25 mouse cellular contexts compared by ENCODE assay signal in genomic region chr8:95661575-95661974, GRCm38 (mm10). TPM values are rescaled to one million over a fixed set of nuclear protein-coding genes. Genes with fewer than 3 reads are reported as not detected.
A peak's percentile ranks its signal among the peaks of the same experiment; 100 is the strongest.
DNase-seq lines count a peak whose midpoint lies in the region; ATAC-seq lines count a peak whose summit lies in the region.
"Had no signal": no experiment of that assay in that cellular context is flagged by ENCODE, and none has a peak within 500 bp of the region (broad histone marks: within the 10 kb centered on the region; RNA-seq: fewer than 3 reads in every experiment).

No protein-coding gene starts in this region.

- ATAC-seq in forebrain, embryonic 11.5 days (replicated peaks; ENCODE audit: low FRiP score), result no peak
- ATAC-seq in forebrain, embryonic 12.5 days (ENCODE audit: low FRiP score), result no peak
- peak; percentile 93 for ATAC-seq in frontal cortex, adult (ENCODE audit: low TSS enrichment)
- no peak for ATAC-seq in midbrain, embryonic 14.5 days (ENCODE audit: low FRiP score, low TSS enrichment)
- ATAC-seq: activated CD4-positive, CD25-positive, alpha-beta regulatory T cell, adult 4 months; CD4-positive, CD25-positive, alpha-beta regulatory T cell, adult 4 months; forebrain, embryonic 14.5 days; forebrain, embryonic 16.5 days; Patski had no signal

- H3K27me3 ChIP-seq in forebrain, embryonic 11.5 days (ENCODE audit: control insufficient read depth, insufficient read depth, low read length), result no peaks in the 10 kb centered on the region
- H3K27me3 ChIP-seq in forebrain, embryonic 12.5 days, result no peaks in the 10 kb centered on the region
- no peaks in the 10 kb centered on the region for H3K27me3 ChIP-seq in midbrain, embryonic 14.5 days (ENCODE audit: control insufficient read depth, insufficient read depth, low read length)
- H3K27me3 ChIP-seq: CH12.LX; embryonic facial prominence, embryonic 12.5 days had no signal

- H3K4me1 ChIP-seq in forebrain, embryonic 11.5 days (replicated peaks; ENCODE audit: control insufficient read depth, insufficient read depth, low read length), result no peaks in the 10 kb centered on the region; the same call in 1 of the 2 replicates
- H3K4me1 ChIP-seq in forebrain, embryonic 12.5 days, result no peaks in the 10 kb centered on the region; the same call in 1 of the 2 replicates
- H3K4me1 ChIP-seq in midbrain, embryonic 14.5 days (ENCODE audit: control insufficient read depth, insufficient read depth, low read length), result no peaks in the 10 kb centered on the region
- H3K4me1 ChIP-seq: embryonic facial prominence, embryonic 12.5 days had no signal

- peak; percentile 42 for DNase-seq in forebrain, embryonic 11.5 days (ENCODE audit: low spot score)
- no peak for DNase-seq in frontal cortex, postnatal 10 days (ENCODE audit: low spot score in 2 of 2)
- DNase-seq in brain, adult 2 months (ENCODE audit: low read depth, low spot score), result peak; percentile 62
- no peak for DNase-seq in midbrain, embryonic 14.5 days
- DNase-seq: adrenal gland, adult 8-10 months; adrenal gland, postnatal 14 days; adrenal gland, postnatal 36 days; B cell, adult 2 months; cerebellum, adult 11 months; cerebellum, adult 18-20 months; cerebellum, adult 8-10 months; cerebellum, adult 9-11 months; cerebellum, postnatal 14 days; cerebellum, postnatal 36 days had no signal

- H3K36me3 ChIP-seq in forebrain, embryonic 11.5 days (ENCODE audit: control insufficient read depth, insufficient read depth, low read length), result no peaks in the 10 kb centered on the region
- no peaks in the 10 kb centered on the region for H3K36me3 ChIP-seq in forebrain, embryonic 12.5 days (replicated peaks)
- no peaks in the 10 kb centered on the region for H3K36me3 ChIP-seq in midbrain, embryonic 14.5 days (ENCODE audit: control insufficient read depth, insufficient read depth, low read length)
- H3K36me3 ChIP-seq: embryonic facial prominence, embryonic 10.5 days; embryonic facial prominence, embryonic 12.5 days; G1E had no signal

- H3K9ac ChIP-seq in forebrain, embryonic 11.5 days (ENCODE audit: low read length), result no peak overlapping the region
- H3K9ac ChIP-seq in forebrain, embryonic 12.5 days, result no peak overlapping the region
- H3K9ac ChIP-seq in midbrain, embryonic 14.5 days (replicated peaks; ENCODE audit: low read length), result no peak overlapping the region
- H3K9ac ChIP-seq: embryonic facial prominence, embryonic 12.5 days had no signal

- H3K9me3 ChIP-seq in forebrain, embryonic 11.5 days (ENCODE audit: control insufficient read depth, low read length), result no peaks in the 10 kb centered on the region
- no peaks in the 10 kb centered on the region for H3K9me3 ChIP-seq in forebrain, embryonic 12.5 days
- H3K9me3 ChIP-seq in midbrain, embryonic 14.5 days (ENCODE audit: control insufficient read depth, low read length), result no peaks in the 10 kb centered on the region
- H3K9me3 ChIP-seq: embryonic facial prominence, embryonic 10.5 days; embryonic facial prominence, embryonic 12.5 days; G1E had no signal

- no peak overlapping the region for H3K27ac ChIP-seq in forebrain, embryonic 11.5 days (ENCODE audit: low read depth, low read length)
- no peak overlapping the region for H3K27ac ChIP-seq in forebrain, embryonic 12.5 days
- H3K27ac ChIP-seq in midbrain, embryonic 14.5 days (replicated peaks; ENCODE audit: low read depth, low read length), result no peak overlapping the region
- H3K27ac ChIP-seq: embryonic facial prominence, embryonic 10.5 days; embryonic facial prominence, embryonic 12.5 days had no signal

- H3K4me2 ChIP-seq in forebrain, embryonic 11.5 days (ENCODE audit: low read depth, low read length, severe bottlenecking), result no peak overlapping the region
- H3K4me2 ChIP-seq in forebrain, embryonic 12.5 days, result no peak overlapping the region
- H3K4me2 ChIP-seq in midbrain, embryonic 14.5 days (ENCODE audit: low read length), result no peak overlapping the region
- H3K4me2 ChIP-seq: embryonic facial prominence, embryonic 12.5 days had no signal

- H3K4me3 ChIP-seq in forebrain, embryonic 11.5 days (ENCODE audit: low read depth, low read length), result no peak overlapping the region
- no peak overlapping the region for H3K4me3 ChIP-seq in forebrain, embryonic 12.5 days (replicated peaks)
- no peak overlapping the region for H3K4me3 ChIP-seq in midbrain, embryonic 14.5 days (replicated peaks; ENCODE audit: low read depth, low read length)
- H3K4me3 ChIP-seq: embryonic facial prominence, embryonic 10.5 days; embryonic facial prominence, embryonic 12.5 days had no signal

- WGBS in forebrain, embryonic 11.5 days, result 86% methylated on average over 6 of the region's 6 CpGs
- WGBS in forebrain, embryonic 12.5 days, result 91% methylated on average over 6 of the region's 6 CpGs
- 90% methylated on average over 6 of the region's 6 CpGs for WGBS in midbrain, embryonic 14.5 days

RNA-seq across cellular contexts. Expression of gene Ndrg4, which starts 15.2 kb away (rescaled TPM):
- polyA plus RNA-seq in forebrain, embryonic 11.5 days (2014; fragmentation: Nextera tagmentation; extraction: Ambion mirVana), result 33.2 and 36.7 TPM in 2 replicates
- 61.1 and 62.5 TPM in 2 replicates for polyA plus RNA-seq in forebrain, embryonic 12.5 days (2016; fragmentation: Nextera tagmentation; extraction: Ambion mirVana)
- polyA plus RNA-seq in midbrain, embryonic 14.5 days (2014; fragmentation: Nextera tagmentation; extraction: Ambion mirVana), result 276 and 287 TPM in 2 replicates
- polyA plus RNA-seq: G1E had no signal

RNA-seq across cellular contexts. Expression of gene Gins3, which starts 28.3 kb away (rescaled TPM):
- polyA plus RNA-seq in forebrain, embryonic 11.5 days (2014; fragmentation: Nextera tagmentation; extraction: Ambion mirVana), result 31.6 and 35.2 TPM in 2 replicates
- 27.6 and 28.5 TPM in 2 replicates for polyA plus RNA-seq in forebrain, embryonic 12.5 days (2016; fragmentation: Nextera tagmentation; extraction: Ambion mirVana)
- polyA plus RNA-seq in midbrain, embryonic 14.5 days (2014; fragmentation: Nextera tagmentation; extraction: Ambion mirVana), result 6.2 and 8.1 TPM in 2 replicates

RNA-seq across cellular contexts. Expression of gene Setd6, which starts 54.1 kb away (rescaled TPM):
- 27.5 and 30.0 TPM in 2 replicates for polyA plus RNA-seq in forebrain, embryonic 11.5 days (2014; fragmentation: Nextera tagmentation; extraction: Ambion mirVana)
- 26.2 and 33.0 TPM in 2 replicates for polyA plus RNA-seq in forebrain, embryonic 12.5 days (2016; fragmentation: Nextera tagmentation; extraction: Ambion mirVana)
- polyA plus RNA-seq in midbrain, embryonic 14.5 days (2014; fragmentation: Nextera tagmentation; extraction: Ambion mirVana), result 28.3 and 32.8 TPM in 2 replicates

Comparison
In these comparisons a context has a peak if more than half of its experiments do, and no peak if none do; other contexts are left out.
1. DNase-seq: peak in forebrain, embryonic 11.5 days (single experiment) and brain, adult 2 months (single experiment); none in frontal cortex, postnatal 10 days (0 of 2) and midbrain, embryonic 14.5 days (single experiment).